In the genomic region with DNA sequence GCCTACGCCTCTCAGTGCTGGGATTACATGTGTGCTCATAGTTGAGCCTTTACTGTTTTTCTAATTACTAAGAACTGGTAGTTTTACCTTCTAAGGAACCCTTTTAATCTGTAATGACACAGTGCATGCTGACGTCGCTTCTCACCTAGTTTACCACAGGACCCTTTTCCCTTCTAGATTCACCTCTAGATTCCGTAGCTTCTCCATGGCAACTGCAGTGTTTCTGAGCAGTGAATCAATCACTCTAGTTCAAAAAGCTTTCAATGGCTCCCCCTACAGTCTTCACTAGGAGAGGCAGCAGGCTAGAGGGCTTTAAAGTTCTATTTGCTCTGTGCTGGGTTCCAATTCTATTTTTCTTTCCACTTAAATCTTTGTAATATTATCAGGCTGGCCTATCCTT, we compare ENCODE assay signal across 9 mouse cellular contexts.
A peak's percentile ranks its signal among the peaks of the same experiment; 100 is the strongest.
DNase-seq lines count a peak whose midpoint lies in the region; ATAC-seq and TF ChIP-seq lines count a peak whose summit lies in the region.
"Had no signal": no experiment of that assay in that cellular context is flagged by ENCODE, and none has a peak within 500 bp of the region (broad histone marks: within the 10 kb centered on the region; RNA-seq: fewer than 3 reads in every experiment).

No protein-coding gene starts in this region.

- H3K9ac ChIP-seq in kidney, embryonic 14.5 days (ENCODE audit: low read depth, low read length) = no peak overlapping the region
- H3K9ac ChIP-seq in midbrain, embryonic 14.5 days (replicated peaks; ENCODE audit: low read length) = no peak overlapping the region
- H3K9ac ChIP-seq: embryonic facial prominence, embryonic 15.5 days had no signal

- H3K27me3 ChIP-seq in kidney, embryonic 14.5 days (ENCODE audit: control insufficient read depth, insufficient read depth, low read length) = no peaks in the 10 kb centered on the region
- no peaks in the 10 kb centered on the region for H3K27me3 ChIP-seq in E14TG2a.4 (ENCODE audit: insufficient read depth, low read length)
- no peaks in the 10 kb centered on the region for H3K27me3 ChIP-seq in cerebellum, adult 2 months (ENCODE audit: control insufficient read depth, insufficient read depth, low read length)
- H3K27me3 ChIP-seq in midbrain, embryonic 14.5 days (ENCODE audit: control insufficient read depth, insufficient read depth, low read length) = no peaks in the 10 kb centered on the region
- H3K27me3 ChIP-seq: embryonic facial prominence, embryonic 15.5 days had no signal

- DNase-seq in kidney, adult 11 months = peak; percentile 22
- peak; percentile 28 to 53 for DNase-seq in cerebellum, adult 2 months
- peak; percentile 28 to 53 for DNase-seq in heart, adult 9 months (ENCODE audit: low spot score in 2 of 2)
- peak; percentile 21 to 22 for DNase-seq in layer of hippocampus, adult 8-10 months (ENCODE audit: low spot score in 2 of 2)
- DNase-seq in midbrain, embryonic 14.5 days = peak; percentile 75
- no peak for DNase-seq in frontal cortex, postnatal 14 days (ENCODE audit: low spot score in 2 of 2)

- TF ChIP-seq CTCF in E14TG2a.4 (conservative IDR thresholded peaks at IDR 0.05; ENCODE audit: low read length) = peak; percentile 79
- TF ChIP-seq CTCF in cerebellum, adult 2 months (IDR thresholded peaks at IDR 0.05; ENCODE audit: borderline replicate concordance, insufficient read depth, low read depth, low read length) = peak; percentile 52; the same call in 1 of the 2 replicates

- WGBS in kidney, embryonic 14.5 days = 28% methylated on average over 4 of the region's 4 CpGs
- WGBS in cerebellum, adult 2 months = 24% methylated on average over 4 of the region's 4 CpGs
- WGBS in midbrain, embryonic 14.5 days = 22% methylated on average over 4 of the region's 4 CpGs

- no peak for ATAC-seq in kidney, embryonic 14.5 days (ENCODE audit: low FRiP score, low TSS enrichment)
- no peak for ATAC-seq in midbrain, embryonic 14.5 days (ENCODE audit: low FRiP score, low TSS enrichment)

- H3K9me3 ChIP-seq in kidney, embryonic 14.5 days (ENCODE audit: control insufficient read depth, low read length) = no peaks in the 10 kb centered on the region
- H3K9me3 ChIP-seq in E14TG2a.4 (ENCODE audit: low read length) = no peaks in the 10 kb centered on the region
- no peaks in the 10 kb centered on the region for H3K9me3 ChIP-seq in midbrain, embryonic 14.5 days (ENCODE audit: control insufficient read depth, low read length)
- H3K9me3 ChIP-seq: embryonic facial prominence, embryonic 15.5 days had no signal

- no peak overlapping the region; the same call in 1 of the 2 replicates for H3K4me2 ChIP-seq in kidney, embryonic 14.5 days (replicated peaks; ENCODE audit: low read depth, low read length)
- H3K4me2 ChIP-seq in midbrain, embryonic 14.5 days (ENCODE audit: low read length) = 0 out of 2 replicates have a peak overlapping the region, but pooled peaks have one; percentile 7
- H3K4me2 ChIP-seq: embryonic facial prominence, embryonic 15.5 days had no signal

- no peak overlapping the region for H3K4me3 ChIP-seq in kidney, embryonic 14.5 days (ENCODE audit: low read length)
- peak overlapping the region; percentile 46 for H3K4me3 ChIP-seq in E14TG2a.4 (replicated peaks; ENCODE audit: low read length)
- H3K4me3 ChIP-seq in cerebellum, adult 2 months (replicated peaks; ENCODE audit: insufficient read depth, low read depth, low read length) = no peak overlapping the region
- H3K4me3 ChIP-seq in midbrain, embryonic 14.5 days (replicated peaks; ENCODE audit: low read depth, low read length) = no peak overlapping the region
- H3K4me3 ChIP-seq: embryonic facial prominence, embryonic 15.5 days had no signal

- no peak for TF ChIP-seq POLR2A in cerebellum, adult 2 months (IDR thresholded peaks at IDR 0.05; ENCODE audit: borderline replicate concordance, insufficient read depth, low read length)

- no peaks in the 10 kb centered on the region for H3K36me3 ChIP-seq in kidney, embryonic 14.5 days (ENCODE audit: control insufficient read depth, insufficient read depth, low read length)
- H3K36me3 ChIP-seq in E14TG2a.4 (ENCODE audit: insufficient read depth, low read length) = peaks cover 9% of the 10 kb centered on the region
- no peaks in the 10 kb centered on the region for H3K36me3 ChIP-seq in midbrain, embryonic 14.5 days (ENCODE audit: control insufficient read depth, insufficient read depth, low read length)
- H3K36me3 ChIP-seq: embryonic facial prominence, embryonic 15.5 days had no signal

- H3K4me1 ChIP-seq in kidney, embryonic 14.5 days (ENCODE audit: control insufficient read depth, insufficient read depth, low read length) = peaks cover 16% of the 10 kb centered on the region
- peaks cover 76% of the 10 kb centered on the region for H3K4me1 ChIP-seq in E14TG2a.4 (replicated peaks; ENCODE audit: low read depth, low read length)
- peaks cover 7% of the 10 kb centered on the region; the same call in 1 of the 2 replicates for H3K4me1 ChIP-seq in cerebellum, adult 2 months (ENCODE audit: control insufficient read depth, insufficient read depth, low read length)
- peaks cover 27% of the 10 kb centered on the region for H3K4me1 ChIP-seq in midbrain, embryonic 14.5 days (ENCODE audit: control insufficient read depth, insufficient read depth, low read length)

- no peak overlapping the region for H3K27ac ChIP-seq in kidney, embryonic 14.5 days (ENCODE audit: low read depth, low read length)
- no peak overlapping the region for H3K27ac ChIP-seq in cerebellum, adult 2 months (ENCODE audit: insufficient read depth, low read length)
- no peak overlapping the region for H3K27ac ChIP-seq in midbrain, embryonic 14.5 days (replicated peaks; ENCODE audit: low read depth, low read length)
- H3K27ac ChIP-seq: embryonic facial prominence, embryonic 15.5 days had no signal

Comparison
In these comparisons a context has a peak if more than half of its experiments do, and no peak if none do; other contexts are left out.
1. DNase-seq: peak in kidney, adult 11 months (single experiment), cerebellum, adult 2 months (2 of 2), heart, adult 9 months (2 of 2), layer of hippocampus, adult 8-10 months (2 of 2) and midbrain, embryonic 14.5 days (single experiment); none in frontal cortex, postnatal 14 days (0 of 2).